Mouse (Mus musculus) thymus, postnatal 36 days (tissue): ENCODE measurements around the gene H2-M10.1.
"Not testable (repeated sequence)": the region's sequence is repeated elsewhere in the genome, so short reads cannot be mapped to it uniquely, and the experiment has no call there.

ENCODE experiments used
- DNase-seq, 2 experiments: peaks; one replicate each; pipeline ENCODE4 v3.0.0; 2022; ENCODE audit warnings: mixed read lengths in 2 of 2

H2-M10.1 gene

GRCm38 (mm10) chr17:36326055-36326454 is at the start of gene H2-M10.1:
TSS of gene H2-M10.1 (minus strand) at chr17:36326155.
- DNase-seq, result no peak

GRCm38 (mm10) chr17:36368317-36368716 is 42.4 kb upstream of the H2-M10.1 start, which contains the start of gene H2-M10.3:
TSS of gene H2-M10.3 (minus strand) at chr17:36368417.
- DNase-seq, result not testable (repeated sequence)

- DNase-seq, result not testable (repeated sequence)
Measured at GRCm38 (mm10) chr17:36362404-36362803, 36.4 kb upstream of the H2-M10.1 start.

- DNase-seq, result peak; percentile 36 to 40
Measured at GRCm38 (mm10) chr17:36357512-36357911, 31.6 kb upstream of the H2-M10.1 start.

- DNase-seq, result no peak
Measured at GRCm38 (mm10) chr17:36355763-36356162, 29.8 kb upstream of the H2-M10.1 start.

- DNase-seq, result peak; percentile 49 to 72
Measured at GRCm38 (mm10) chr17:36355343-36355742, 29.4 kb upstream of the H2-M10.1 start.

- DNase-seq, result no peak
Measured at GRCm38 (mm10) chr17:36315689-36316253, 10.2 kb downstream of the H2-M10.1 start.

GRCm38 (mm10) chr17:36315041-36315688 is 10.8 kb downstream of the H2-M10.1 start:
- DNase-seq, result peak; percentile 66 to 74

- DNase-seq, result peak; percentile 2 to 7
Measured at GRCm38 (mm10) chr17:36314511-36314910, 11.4 kb downstream of the H2-M10.1 start.

- no peak for DNase-seq
Measured at GRCm38 (mm10) chr17:36309293-36309692, 16.7 kb downstream of the H2-M10.1 start.

- DNase-seq, result peak; percentile 69 to 77
Measured at GRCm38 (mm10) chr17:36308855-36309254, 17.1 kb downstream of the H2-M10.1 start.

GRCm38 (mm10) chr17:36286390-36286789 is 39.6 kb downstream of the H2-M10.1 start, which contains the start of gene H2-M10.2:
TSS of gene H2-M10.2 (minus strand) at chr17:36286490.
- DNase-seq, result no peak

- no peak for DNase-seq
Measured at GRCm38 (mm10) chr17:36281521-36282245, 44.3 kb downstream of the H2-M10.1 start.

GRCm38 (mm10) chr17:36274776-36275175 is 51.2 kb downstream of the H2-M10.1 start:
- DNase-seq, result no peak

- no peak for DNase-seq
Measured at GRCm38 (mm10) chr17:36273796-36274195, 52.2 kb downstream of the H2-M10.1 start.
